Mouse (Mus musculus) heart, adult 2 months (tissue): ENCODE data around the gene Ropn1l.

Experiments
- CTCF ChIP-seq: fragments of 200-600 bp; IDR thresholded peaks from 2 replicates; pipeline ENCODE4 v1.8.1; 2022; ENCODE audit warnings: antibody characterized with exemption, mild to moderate bottlenecking, moderate library complexity
- POLR2A ChIP-seq: fragments of 200-500 bp; IDR thresholded peaks from 2 replicates; pipeline ENCODE4 v1.6.1; 2011; ENCODE audit warnings: mild to moderate bottlenecking, low read depth, low read length, control low read depth; ENCODE audit not compliant: insufficient read depth

DNA sequence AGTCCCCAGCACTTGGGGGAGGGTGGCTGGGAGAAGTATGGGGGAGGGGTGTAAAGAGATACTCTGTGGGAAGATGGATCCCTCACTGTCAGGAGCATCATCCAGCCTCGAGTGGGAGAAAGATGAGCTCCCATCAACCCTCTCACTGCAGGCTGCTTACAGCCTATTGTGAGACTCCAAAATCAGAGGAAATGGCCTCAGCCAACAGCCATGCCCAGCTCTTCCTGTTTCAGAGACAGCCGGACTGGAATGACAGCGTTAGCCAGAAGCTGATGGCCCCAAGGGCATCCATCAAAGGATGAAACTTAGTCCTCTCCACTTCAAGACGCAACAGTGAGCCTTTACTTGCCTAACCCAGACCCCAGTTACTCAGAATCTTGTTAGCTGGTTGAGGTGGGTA, 38.4 kb downstream of the Ropn1l start:
- no peak for TF ChIP-seq POLR2A
- no peak for TF ChIP-seq CTCF
